Mouse (Mus musculus) MN1 (cell line): Measurements from ENCODE around the gene Cyp4a14.
"Not testable (repeated sequence)": the region's sequence is repeated elsewhere in the genome, so short reads cannot be mapped to it uniquely, and the experiment has no call there.

ENCODE experiments used
- DNase-seq: peaks from one replicate; pipeline ENCODE4 v3.0.0-alpha.2; 2016; ENCODE audit warnings: low spot score

Cyp4a14 gene

GRCm38 (mm10) chr4:115496001-115496400 lies at the start of gene Cyp4a14:
Gene Cyp4a14 (minus strand): TSS chr4:115496142.
- DNase-seq: no peak

GRCm38 (mm10) chr4:115545101-115545500 lies 49.2 kb upstream of the Cyp4a14 start:
- no peak for DNase-seq

GRCm38 (mm10) chr4:115521766-115522165 lies 25.8 kb upstream of the Cyp4a14 start:
- DNase-seq: no peak

- DNase-seq: no peak
These were observed 23.5 kb upstream of the Cyp4a14 start for GRCm38 (mm10) chr4:115519444-115519843.

- DNase-seq: not testable (repeated sequence)
These were observed 22.1 kb upstream of the Cyp4a14 start, which contains the start of gene Cyp4a10 for GRCm38 (mm10) chr4:115518000-115518399. Gene Cyp4a10 (plus strand): TSS chr4:115518264.

- DNase-seq: not testable (repeated sequence)
These were observed 18.0 kb upstream of the Cyp4a14 start for GRCm38 (mm10) chr4:115513964-115514363.

GRCm38 (mm10) chr4:115497466-115497865 lies 1.5 kb upstream of the Cyp4a14 start:
- DNase-seq: no peak

- no peak for DNase-seq
These were observed 14.8 kb downstream of the Cyp4a14 start for GRCm38 (mm10) chr4:115481006-115481652.

- not testable (repeated sequence) for DNase-seq
These were observed 19.9 kb downstream of the Cyp4a14 start for GRCm38 (mm10) chr4:115476051-115476450.

GRCm38 (mm10) chr4:115473585-115473984 lies 22.4 kb downstream of the Cyp4a14 start:
- DNase-seq: not testable (repeated sequence)

GRCm38 (mm10) chr4:115452304-115452703 lies 43.6 kb downstream of the Cyp4a14 start, which contains the start of gene Cyp4a30b:
Gene Cyp4a30b (plus strand): TSS chr4:115452604.
- DNase-seq: no peak

GRCm38 (mm10) chr4:115450577-115451137 lies 45.3 kb downstream of the Cyp4a14 start:
- DNase-seq: no peak
